Mouse (Mus musculus): ENCODE measurements around the gene Ints14. TPM values are rescaled to one million over a fixed set of nuclear protein-coding genes. Genes with fewer than 3 reads are reported as not detected.

The Ints14 gene
- polyA plus RNA-seq (2017; shearing (Covaris generic)) = 53.2 TPM

GRCm38 (mm10) chr9:64960117-64960977 is at the start of gene Ints14:
Gene Ints14, plus strand, starts transcription at chr9:64960905.

GRCm38 (mm10) chr9:64951161-64951657 is 9.5 kb upstream of the Ints14 start, which contains the start of gene Slc24a1:
Gene Slc24a1, minus strand, starts transcription at chr9:64951607.

GRCm38 (mm10) chr9:65020991-65021886 is 60.5 kb downstream of the Ints14 start, which contains the start of gene Hacd3:
Gene Hacd3, minus strand, starts transcription at chr9:65021693.

GRCm38 (mm10) chr9:65032269-65033108 is 71.8 kb downstream of the Ints14 start, which contains the start of gene Dpp8:
Gene Dpp8, plus strand, starts transcription at chr9:65032414.

Other genes with a start within 250 kb of the Ints14 start
- 290 TPM for gene Rab11a, start 223.1 kb upstream of the Ints14 start, polyA plus RNA-seq (2017; shearing (Covaris generic))
- gene Dennd4a, start 149.6 kb upstream of the Ints14 start, polyA plus RNA-seq (2017; shearing (Covaris generic)) = 32.6 TPM
- gene Slc24a1, start 9.3 kb upstream of the Ints14 start, polyA plus RNA-seq (2017; shearing (Covaris generic)) = not detected
- 236 TPM for gene Hacd3, start 60.8 kb downstream of the Ints14 start, polyA plus RNA-seq (2017; shearing (Covaris generic))
- 49.5 TPM for gene Dpp8, start 71.5 kb downstream of the Ints14 start, polyA plus RNA-seq (2017; shearing (Covaris generic))
- 0.20 TPM for gene Igdcc4, start 140.6 kb downstream of the Ints14 start, polyA plus RNA-seq (2017; shearing (Covaris generic))
- gene Igdcc3, start 180.3 kb downstream of the Ints14 start, polyA plus RNA-seq (2017; shearing (Covaris generic)) = not detected
- 11.8 TPM for gene Parp16, start 234.4 kb downstream of the Ints14 start, polyA plus RNA-seq (2017; shearing (Covaris generic))

Measured in inflammation-experienced regulatory T-cells, adult 16 weeks (primary cell).